Mouse (Mus musculus) ES-CJ7 (cell line): ENCODE data around the gene Limd2.
A peak's percentile ranks its signal among the peaks of the same experiment; 100 is the strongest.
"Not testable (repeated sequence)": the region's sequence is repeated elsewhere in the genome, so short reads cannot be mapped to it uniquely, and the experiment has no call there.

ENCODE experiments used
- DNase-seq: peaks from one replicate; pipeline ENCODE4 v3.0.0; 2011; ENCODE audit warnings: low read depth, low spot score

Gene Limd2

GRCm38 (mm10) chr11:106160841-106161721 is at the start of gene Limd2, which contains the start of gene Gm10840:
Limd2 (minus strand) TSS chr11:106160860.
Gm10840 (plus strand) TSS chr11:106160850.
- DNase-seq = peak; percentile 53

- DNase-seq = no peak
Measured at GRCm38 (mm10) chr11:106202123-106202465, 41.4 kb upstream of the Limd2 start, which contains the start of gene Strada. Strada (minus strand) TSS chr11:106202168.

- DNase-seq = no peak
Measured at GRCm38 (mm10) chr11:106201337-106202122, 40.9 kb upstream of the Limd2 start.

- DNase-seq = no peak
Measured at GRCm38 (mm10) chr11:106200756-106201155, 40.1 kb upstream of the Limd2 start.

- DNase-seq = not testable (repeated sequence)
Measured at GRCm38 (mm10) chr11:106199997-106200396, 39.3 kb upstream of the Limd2 start.

GRCm38 (mm10) chr11:106198277-106198676 is 37.6 kb upstream of the Limd2 start:
- no peak for DNase-seq

GRCm38 (mm10) chr11:106195341-106195740 is 34.7 kb upstream of the Limd2 start:
- DNase-seq = no peak

- DNase-seq = no peak
Measured at GRCm38 (mm10) chr11:106194891-106195290, 34.2 kb upstream of the Limd2 start.

- no peak for DNase-seq
Measured at GRCm38 (mm10) chr11:106194155-106194541, 33.5 kb upstream of the Limd2 start.

GRCm38 (mm10) chr11:106193371-106194154 is 32.9 kb upstream of the Limd2 start:
- peak; percentile 98 for DNase-seq

GRCm38 (mm10) chr11:106192657-106193370 is 32.2 kb upstream of the Limd2 start:
- no peak for DNase-seq

- DNase-seq = no peak
Measured at GRCm38 (mm10) chr11:106192241-106192640, 31.6 kb upstream of the Limd2 start.

GRCm38 (mm10) chr11:106191716-106192115 is 31.1 kb upstream of the Limd2 start:
- DNase-seq = no peak

- peak; percentile 82 for DNase-seq
Measured at GRCm38 (mm10) chr11:106187326-106187725, 26.7 kb upstream of the Limd2 start.

GRCm38 (mm10) chr11:106180449-106180801 is 19.8 kb upstream of the Limd2 start:
- DNase-seq = no peak

GRCm38 (mm10) chr11:106179711-106180448 is 19.2 kb upstream of the Limd2 start:
- DNase-seq = no peak

GRCm38 (mm10) chr11:106178036-106178782 is 17.5 kb upstream of the Limd2 start:
- DNase-seq = no peak

- no peak for DNase-seq
Measured at GRCm38 (mm10) chr11:106176372-106176771, 15.7 kb upstream of the Limd2 start.

GRCm38 (mm10) chr11:106175081-106175480 is 14.4 kb upstream of the Limd2 start:
- DNase-seq = no peak

- DNase-seq = no peak
Measured at GRCm38 (mm10) chr11:106174372-106174771, 13.7 kb upstream of the Limd2 start.
